Mouse (Mus musculus) midbrain, embryonic 15.5 days (tissue): ENCODE data around the gene Snx15. TPM values are rescaled to one million over a fixed set of nuclear protein-coding genes. Genes with fewer than 3 reads are reported as not detected.

Experiments
- ATAC-seq: fragments of 200-750 bp; cut with Nextera tagmentation; replicated peaks from 2 replicates; pipeline ENCODE4 v1.8.0; 2017; ENCODE audit warnings: moderate TSS enrichment
- H3K27ac ChIP-seq: fragments of 300-500 bp; sonication (generic); 2 replicates; pipeline ENCODE4 v1.5.1; 2015; ENCODE audit warnings: mild to moderate bottlenecking, inconsistent platforms
- H3K27me3 ChIP-seq: fragments of 300-500 bp; sonication (generic); replicated peaks from 2 replicates; pipeline ENCODE4 v1.6.1; 2015; ENCODE audit warnings: inconsistent platforms
- H3K36me3 ChIP-seq: fragments of 300-500 bp; sonication (generic); replicated peaks from 2 replicates; pipeline ENCODE4 v1.6.1; 2015; ENCODE audit warnings: inconsistent platforms
- H3K4me1 ChIP-seq: fragments of 300-500 bp; sonication (generic); 2 replicates; pipeline ENCODE4 v1.6.1; 2015; ENCODE audit warnings: inconsistent platforms
- H3K4me2 ChIP-seq: fragments of 300-500 bp; sonication (generic); 2 replicates; pipeline ENCODE4 v1.6.1; 2015; ENCODE audit warnings: inconsistent platforms, mild to moderate bottlenecking, moderate library complexity
- H3K4me3 ChIP-seq: fragments of 300-500 bp; sonication (generic); 2 replicates; pipeline ENCODE4 v1.5.1; 2015; ENCODE audit warnings: mild to moderate bottlenecking, inconsistent platforms
- H3K9ac ChIP-seq: fragments of 300-500 bp; sonication (generic); 2 replicates; pipeline ENCODE4 v1.6.1; 2015; ENCODE audit warnings: mild to moderate bottlenecking, inconsistent platforms
- H3K9me3 ChIP-seq: fragments of 300-500 bp; sonication (generic); 2 replicates; pipeline ENCODE4 v1.6.1; 2016; ENCODE audit warnings: inconsistent platforms
- WGBS: fragments of 180-500 bp; shearing (Covaris S2); methylation state at CpG from one replicate; pipeline ENCODE4 v1.1.7; 2015; ENCODE audit warnings: mixed read lengths; 5-methylcytosine and 5-hydroxymethylcytosine counted together
- polyA plus RNA-seq: library from polyadenylated mRNA; unstranded; fragments of >200 nt; fragmentation: Nextera tagmentation; extraction: Ambion mirVana; gene quantifications from 2 replicates; pipeline ENCODE4 v1.2.1, GENCODE M21; 2015

The Snx15 gene
- polyA plus RNA-seq, 1 experiment from 2014 or later = 59.1 TPM

- peak; percentile 90 for ATAC-seq
- WGBS = under 1% methylated on average over 77 of the region's 77 CpGs
Observed at GRCm38 (mm10) chr19:6117986-6118676, 10.0 kb downstream of the Snx15 start, which contains the start of gene Sac3d1. Sac3d1 (minus strand) TSS chr19:6118650.

GRCm38 (mm10) chr19:6117346-6117985 lies 10.6 kb downstream of the Snx15 start:
- Histone ChIP-seq H3K9ac (peak overlapping the region; percentile 75), H3K27me3 (no peaks in the 10 kb centered on the region), H3K36me3 (peaks cover 16% of the 10 kb centered on the region), H3K4me3 (peak overlapping the region; percentile 71), H3K4me1 (peaks cover 29% of the 10 kb centered on the region), H3K27ac (peak overlapping the region; percentile 93), H3K4me2 (peak overlapping the region; percentile 94), H3K9me3 (no peaks in the 10 kb centered on the region)
- ATAC-seq = no peak; the same call in 1 of the 2 replicates
- 7% methylated on average over 32 of the region's 32 CpGs for WGBS

More at GRCm38 (mm10) chr19:6117986-6118676, 10.0 kb downstream of the Snx15 start, which contains the start of gene Sac3d1:
- H3K4me1 ChIP-seq = peaks cover 29% of the 10 kb centered on the region
- peaks cover 16% of the 10 kb centered on the region for H3K36me3 ChIP-seq
- H3K4me3 ChIP-seq = peak within 1 kb of the TSS; percentile 71
- peak within 1 kb of the TSS; percentile 93 for H3K27ac ChIP-seq
- peak within 1 kb of the TSS; percentile 75 for H3K9ac ChIP-seq
- no peaks in the 10 kb centered on the region for H3K9me3 ChIP-seq
- no peaks in the 10 kb centered on the region for H3K27me3 ChIP-seq
- peak within 1 kb of the TSS; percentile 94 for H3K4me2 ChIP-seq

- WGBS = 96% methylated on average over 15 of the region's 15 CpGs
- Histone ChIP-seq H3K4me2 (peak overlapping the region; percentile 94; the same call in 1 of the 2 replicates), H3K9me3 (no peaks in the 10 kb centered on the region), H3K4me1 (peaks cover 29% of the 10 kb centered on the region), H3K27me3 (no peaks in the 10 kb centered on the region), H3K4me3 (no peak overlapping the region), H3K27ac (no peak overlapping the region), H3K9ac (no peak overlapping the region), H3K36me3 (peaks cover 16% of the 10 kb centered on the region)
- ATAC-seq = no peak
Observed at GRCm38 (mm10) chr19:6116113-6116850, 11.8 kb downstream of the Snx15 start.

GRCm38 (mm10) chr19:6113116-6113515 lies 15.0 kb downstream of the Snx15 start:
- H3K4me2 ChIP-seq = no peak overlapping the region
- no peak for ATAC-seq
- H3K27me3 ChIP-seq = no peaks in the 10 kb centered on the region
- H3K9me3 ChIP-seq = no peaks in the 10 kb centered on the region
- no peak overlapping the region for H3K27ac ChIP-seq
- no peak overlapping the region for H3K9ac ChIP-seq
- peaks cover 15% of the 10 kb centered on the region for H3K4me1 ChIP-seq
- no peak overlapping the region for H3K4me3 ChIP-seq
- H3K36me3 ChIP-seq = peaks cover 16% of the 10 kb centered on the region
- WGBS = 69% methylated on average over 6 of the region's 6 CpGs

GRCm38 (mm10) chr19:6105586-6105985 lies 22.5 kb downstream of the Snx15 start, which contains the start of gene Naaladl1:
Naaladl1 (plus strand) TSS chr19:6105782.
- Histone ChIP-seq H3K4me2 (no peak within 1 kb of the TSS), H3K4me3 (no peak within 1 kb of the TSS), H3K4me1 (no peaks in the 10 kb centered on the region), H3K27me3 (no peaks in the 10 kb centered on the region), H3K36me3 (no peaks in the 10 kb centered on the region), H3K9me3 (no peaks in the 10 kb centered on the region), H3K9ac (no peak within 1 kb of the TSS), H3K27ac (no peak within 1 kb of the TSS)
- WGBS = 88% methylated on average over 7 of the region's 7 CpGs
- ATAC-seq = no peak

GRCm38 (mm10) chr19:6104476-6104875 lies 23.6 kb downstream of the Snx15 start:
- no peak overlapping the region for H3K9ac ChIP-seq
- no peaks in the 10 kb centered on the region for H3K9me3 ChIP-seq
- no peaks in the 10 kb centered on the region for H3K4me1 ChIP-seq
- no peaks in the 10 kb centered on the region for H3K27me3 ChIP-seq
- no peaks in the 10 kb centered on the region for H3K36me3 ChIP-seq
- no peak overlapping the region for H3K4me3 ChIP-seq
- H3K4me2 ChIP-seq = no peak overlapping the region
- ATAC-seq = no peak
- H3K27ac ChIP-seq = no peak overlapping the region
- WGBS = 71% methylated on average over 4 of the region's 4 CpGs

GRCm38 (mm10) chr19:6102169-6102853 lies 25.8 kb downstream of the Snx15 start:
- Histone ChIP-seq H3K4me3 (no peak overlapping the region), H3K27ac (no peak overlapping the region), H3K4me1 (no peaks in the 10 kb centered on the region), H3K36me3 (no peaks in the 10 kb centered on the region), H3K9me3 (no peaks in the 10 kb centered on the region), H3K9ac (no peak overlapping the region), H3K27me3 (no peaks in the 10 kb centered on the region), H3K4me2 (no peak overlapping the region)
- WGBS = 78% methylated on average over 6 of the region's 6 CpGs
- no peak for ATAC-seq

GRCm38 (mm10) chr19:6101186-6101585 lies 26.9 kb downstream of the Snx15 start:
- Histone ChIP-seq H3K27ac (no peak overlapping the region), H3K4me1 (no peaks in the 10 kb centered on the region), H3K27me3 (no peaks in the 10 kb centered on the region), H3K9me3 (no peaks in the 10 kb centered on the region), H3K9ac (no peak overlapping the region), H3K36me3 (no peaks in the 10 kb centered on the region), H3K4me3 (no peak overlapping the region), H3K4me2 (no peak overlapping the region)
- WGBS = 79% methylated on average over 6 of the region's 6 CpGs
- no peak for ATAC-seq

GRCm38 (mm10) chr19:6097847-6098246 lies 30.3 kb downstream of the Snx15 start:
- no peak overlapping the region for H3K27ac ChIP-seq
- no peak overlapping the region for H3K4me2 ChIP-seq
- H3K4me3 ChIP-seq = no peak overlapping the region
- no peaks in the 10 kb centered on the region for H3K27me3 ChIP-seq
- H3K9ac ChIP-seq = no peak overlapping the region
- no peaks in the 10 kb centered on the region for H3K4me1 ChIP-seq
- 86% methylated on average over 3 of the region's 3 CpGs for WGBS
- H3K36me3 ChIP-seq = no peaks in the 10 kb centered on the region
- no peak for ATAC-seq
- no peaks in the 10 kb centered on the region for H3K9me3 ChIP-seq

- no peaks in the 10 kb centered on the region for H3K27me3 ChIP-seq
- no peaks in the 10 kb centered on the region for H3K9me3 ChIP-seq
- H3K27ac ChIP-seq = no peak within 1 kb of the TSS
- H3K36me3 ChIP-seq = no peaks in the 10 kb centered on the region
- WGBS = 90% methylated on average over 7 of the region's 7 CpGs
- ATAC-seq = no peak
- H3K4me2 ChIP-seq = no peak within 1 kb of the TSS
- no peaks in the 10 kb centered on the region for H3K4me1 ChIP-seq
- no peak within 1 kb of the TSS for H3K4me3 ChIP-seq
- H3K9ac ChIP-seq = no peak within 1 kb of the TSS
Observed at GRCm38 (mm10) chr19:6094119-6094518, 34.0 kb downstream of the Snx15 start, which contains the start of gene AC131692.1. AC131692.1 (plus strand) TSS chr19:6094419.

GRCm38 (mm10) chr19:6088841-6089240 lies 39.3 kb downstream of the Snx15 start:
- whole genome bisulfite sequencing = 94% methylated on average over 13 of the region's 13 CpGs
- ATAC-seq = no peak
- Histone ChIP-seq H3K27ac (no peak overlapping the region), H3K4me2 (no peak overlapping the region), H3K36me3 (no peaks in the 10 kb centered on the region), H3K9me3 (no peaks in the 10 kb centered on the region), H3K4me1 (peaks cover 15% of the 10 kb centered on the region), H3K4me3 (no peak overlapping the region), H3K9ac (no peak overlapping the region), H3K27me3 (no peaks in the 10 kb centered on the region)
